Mouse (Mus musculus): ENCODE results near the gene Sec14l3.

The Sec14l3 gene

DNA sequence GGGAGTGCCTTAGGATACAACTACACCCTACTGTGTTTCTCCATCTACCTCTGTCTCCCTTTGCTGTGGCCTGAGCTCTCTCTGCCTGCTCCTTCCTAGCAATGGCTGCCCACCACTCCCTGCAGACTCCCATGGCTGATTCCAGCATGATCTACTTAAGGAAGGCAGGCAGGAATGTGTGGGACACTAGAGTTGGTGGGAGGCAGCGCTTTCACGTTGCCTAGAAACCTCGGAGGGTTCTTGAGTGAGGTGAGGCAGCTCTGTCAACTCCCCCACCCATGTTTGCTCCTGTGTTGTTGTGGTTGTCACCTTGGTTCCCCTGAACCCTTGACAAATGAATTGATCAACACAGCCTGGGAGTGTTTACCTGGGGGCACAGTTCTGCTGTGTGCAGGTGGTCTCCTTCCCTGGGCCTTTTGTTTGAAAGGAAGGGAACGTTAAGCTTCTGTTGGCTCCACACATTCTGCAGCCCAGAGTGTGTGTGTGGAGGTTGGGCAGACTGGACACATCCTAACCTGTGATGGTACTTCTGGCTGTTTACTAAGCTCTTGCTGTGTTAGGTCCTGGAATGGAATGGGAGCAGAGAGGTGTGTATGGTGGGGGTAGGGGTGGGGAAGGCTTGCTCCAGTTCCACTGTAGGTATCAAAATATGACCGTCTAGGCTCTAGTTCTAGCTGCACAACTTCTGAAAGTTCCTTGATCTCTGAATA lies 3.6 kb upstream of the Sec14l3 start:
- DNase-seq (ENCODE audit: low read depth) = no peak

DNA sequence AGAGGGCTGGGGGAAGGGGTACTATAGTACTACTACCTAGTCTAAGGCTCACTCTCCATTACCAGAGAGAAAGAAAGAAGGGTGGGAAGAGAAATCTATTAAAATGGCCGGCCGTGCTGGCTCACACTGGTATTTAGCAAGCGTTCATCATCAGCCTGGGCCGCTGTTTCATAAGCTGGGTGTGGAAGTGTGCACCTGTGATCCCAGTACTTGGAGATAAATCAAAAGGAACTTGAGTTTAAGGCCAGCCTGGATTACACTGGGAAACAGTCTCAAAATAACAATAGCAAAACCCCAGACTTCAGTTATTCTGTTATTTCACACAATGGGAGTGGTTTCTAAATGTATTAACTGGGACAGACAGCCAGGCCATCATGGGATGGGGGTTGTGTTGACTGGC lies 2.1 kb upstream of the Sec14l3 start:
- DNase-seq (ENCODE audit: low read depth) = no peak

DNA sequence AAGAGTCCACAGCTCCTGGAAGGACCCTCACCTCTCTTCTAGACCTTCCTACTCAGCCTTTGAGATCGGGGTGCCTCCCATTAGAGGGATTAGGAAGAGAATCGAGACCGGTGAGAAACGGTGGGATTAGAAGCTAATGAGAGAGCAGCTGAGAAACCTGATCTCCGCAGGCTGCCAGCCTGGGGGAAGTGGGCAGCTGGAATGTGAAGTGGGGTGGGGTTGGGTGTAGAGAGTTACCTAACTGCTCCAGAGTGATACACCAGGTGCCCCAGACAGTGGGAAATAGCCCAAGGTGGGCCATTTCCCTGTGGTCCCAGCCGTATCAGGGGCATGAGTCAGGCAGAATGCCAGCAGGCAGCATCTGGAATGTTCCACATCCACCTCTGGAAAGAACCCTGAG lies 1.7 kb upstream of the Sec14l3 start:
- no peak for DNase-seq (ENCODE audit: low read depth)

DNA sequence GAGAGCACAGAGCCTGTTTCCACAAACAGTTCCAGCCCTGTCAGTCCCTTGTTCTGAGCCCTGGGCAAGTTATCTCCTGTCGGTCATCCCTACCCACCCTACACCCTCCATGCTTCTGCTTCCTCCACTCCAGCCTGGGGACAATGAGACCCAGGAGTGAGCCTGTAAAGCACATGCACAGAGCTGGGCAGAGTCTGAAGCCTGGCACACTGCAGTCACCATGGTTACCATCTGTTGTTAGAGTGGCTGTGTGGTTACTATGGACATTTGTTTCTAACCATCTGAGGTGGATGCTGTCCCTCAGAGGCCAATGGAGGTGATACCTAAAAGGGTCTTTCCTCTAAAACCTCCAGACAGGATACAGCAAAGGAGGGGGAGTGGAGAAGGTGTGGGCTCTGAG lies 5.0 kb downstream of the Sec14l3 start:
- DNase-seq (ENCODE audit: low read depth) = no peak

DNA sequence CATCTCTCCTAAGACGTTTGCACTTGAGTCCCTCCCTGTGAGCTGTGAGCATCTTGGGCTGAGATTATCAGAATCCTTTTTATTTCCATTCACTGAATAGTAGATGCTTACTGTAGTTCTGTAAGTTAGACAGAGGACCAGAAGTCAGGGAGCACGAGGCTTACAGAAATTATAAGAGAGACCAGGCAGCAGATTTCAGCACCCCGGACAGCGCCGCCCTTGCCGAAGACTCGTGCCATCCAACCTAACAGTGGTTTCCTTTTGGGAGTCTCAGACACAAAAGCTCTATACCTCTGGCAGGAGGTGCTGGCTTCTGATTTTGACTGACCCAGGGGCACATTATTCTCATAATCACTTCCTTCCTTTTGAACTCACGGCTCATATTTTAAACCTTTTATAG lies 12.0 kb downstream of the Sec14l3 start:
- DNase-seq (ENCODE audit: low read depth) = peak; percentile 64

DNA sequence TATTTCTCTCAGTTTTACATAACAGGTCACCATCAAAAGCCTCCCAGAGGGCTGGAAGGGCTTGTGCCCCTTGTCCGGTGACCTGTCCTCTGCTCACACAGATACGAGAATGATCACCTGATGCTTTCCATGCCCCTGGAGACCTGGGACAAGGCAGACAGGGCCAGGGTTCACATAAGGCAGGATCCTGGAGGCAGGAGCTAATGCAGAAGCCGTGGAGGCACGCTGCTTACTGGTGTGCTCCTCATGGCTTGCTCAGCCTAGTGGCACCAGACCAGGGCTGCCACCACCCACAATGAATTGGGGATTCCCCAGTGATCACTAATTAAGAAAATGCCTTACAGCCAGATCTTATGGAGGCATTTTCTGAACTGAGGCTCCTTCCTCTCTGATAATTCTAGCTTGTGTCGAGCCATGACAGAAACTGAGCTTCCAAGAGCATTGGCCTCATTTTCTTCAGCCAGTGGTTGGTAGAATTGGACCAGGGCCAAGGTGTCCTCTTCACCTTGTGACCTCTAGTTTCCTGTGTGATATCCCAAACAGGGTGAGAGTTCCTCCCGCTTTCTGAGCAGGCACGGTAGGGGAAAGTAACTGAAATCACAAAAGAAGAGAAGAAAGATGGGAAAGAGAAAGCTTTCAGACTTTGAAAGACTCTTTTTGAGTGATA lies 13.8 kb downstream of the Sec14l3 start:
- no peak for DNase-seq (ENCODE audit: low read depth)

DNA sequence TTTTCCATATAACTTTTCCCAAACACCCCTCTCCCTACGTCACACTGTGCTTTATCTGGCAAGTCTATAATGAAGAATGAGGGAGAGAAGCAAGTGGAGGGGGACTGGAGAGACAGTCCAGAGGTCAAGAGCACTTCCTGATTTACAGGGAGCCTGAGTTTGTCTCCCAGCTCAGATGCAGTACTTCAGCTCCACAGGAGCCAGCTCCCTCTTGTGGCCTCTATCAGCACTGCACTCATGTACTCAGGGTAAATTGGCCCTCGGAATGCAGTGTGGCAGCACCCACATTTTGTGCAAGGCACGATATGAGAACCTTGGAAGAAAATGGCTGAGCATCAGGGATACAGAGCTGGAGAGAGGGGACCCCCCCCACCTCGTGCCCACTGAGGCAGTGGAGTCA lies 15.6 kb downstream of the Sec14l3 start:
- peak; percentile 77 for DNase-seq (ENCODE audit: low read depth)

DNA sequence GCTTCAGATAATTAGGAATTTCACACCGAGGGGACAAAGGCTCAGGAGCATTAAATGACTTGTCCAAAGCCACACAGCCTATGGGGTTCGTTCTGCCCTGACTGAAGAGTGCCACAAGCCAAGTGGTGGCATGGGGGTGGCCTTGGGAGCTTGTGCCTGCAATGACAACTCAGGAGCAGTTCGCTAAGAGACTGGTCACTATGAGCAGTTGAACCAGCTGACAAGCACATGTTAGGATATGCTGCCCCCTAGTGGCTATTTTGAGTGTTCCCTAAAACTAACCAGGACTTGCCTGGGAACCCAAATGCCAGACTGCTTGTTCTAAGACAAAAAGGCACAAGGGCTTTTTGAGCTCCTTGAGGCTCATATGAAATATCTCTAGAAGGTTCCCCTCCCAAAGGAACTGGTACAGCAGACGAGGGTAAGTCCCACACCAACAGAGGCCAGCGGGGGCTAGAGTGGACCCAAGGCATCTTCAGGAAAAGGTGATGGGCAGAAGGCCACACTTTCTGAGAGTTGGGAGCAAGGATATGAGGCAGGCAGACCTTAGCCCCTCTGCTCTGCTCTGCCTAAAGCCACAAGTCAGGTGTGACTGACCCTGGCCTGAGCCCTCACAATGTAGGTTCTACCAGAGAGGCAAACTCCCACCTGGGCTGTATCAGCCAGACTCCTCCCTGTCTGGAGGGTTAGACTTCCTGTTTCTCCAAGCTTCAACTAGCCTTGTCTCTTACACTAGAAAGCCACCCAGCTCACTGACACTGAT lies 18.9 kb downstream of the Sec14l3 start:
- DNase-seq (ENCODE audit: low read depth) = peak; percentile 75

DNA sequence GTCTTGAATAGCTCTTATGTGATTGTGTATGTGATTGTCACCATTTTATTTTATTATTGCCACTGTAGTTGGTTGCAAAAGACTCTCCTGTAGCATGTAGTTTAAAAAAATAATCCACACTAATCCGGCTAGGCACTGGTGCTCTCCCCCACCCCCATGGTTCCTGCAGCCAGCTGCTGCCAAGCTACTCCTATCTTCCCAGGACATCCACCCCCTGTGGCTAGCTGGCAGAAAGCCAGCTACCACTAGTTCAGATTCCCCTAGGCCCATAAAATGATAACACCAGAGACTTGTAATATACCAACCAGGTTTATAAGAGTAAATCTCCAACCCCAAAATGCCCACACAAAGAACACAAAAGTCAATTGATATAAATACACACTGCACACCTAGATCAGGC lies 21.6 kb downstream of the Sec14l3 start:
- no peak for DNase-seq (ENCODE audit: low read depth)

DNA sequence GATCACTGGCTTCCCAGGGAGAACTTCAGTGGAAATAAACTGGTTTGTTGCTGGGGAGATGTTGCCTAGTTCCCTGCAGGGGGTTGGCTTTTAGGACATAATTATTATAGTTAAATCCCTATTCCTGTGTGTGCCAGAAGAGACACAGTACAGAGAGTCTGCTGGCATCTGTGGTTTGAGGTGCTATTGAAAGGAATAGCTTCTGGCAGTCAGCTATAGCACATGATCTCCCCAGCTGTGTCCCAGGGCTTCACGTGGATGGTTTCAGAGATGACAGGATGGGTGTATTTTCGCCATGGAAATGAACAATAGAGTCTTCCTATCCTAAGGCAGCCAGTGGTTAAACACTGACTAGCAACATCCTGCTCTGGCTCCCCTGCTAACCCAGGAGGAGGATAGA lies 22.6 kb downstream of the Sec14l3 start:
- no peak for DNase-seq (ENCODE audit: low read depth)

DNA sequence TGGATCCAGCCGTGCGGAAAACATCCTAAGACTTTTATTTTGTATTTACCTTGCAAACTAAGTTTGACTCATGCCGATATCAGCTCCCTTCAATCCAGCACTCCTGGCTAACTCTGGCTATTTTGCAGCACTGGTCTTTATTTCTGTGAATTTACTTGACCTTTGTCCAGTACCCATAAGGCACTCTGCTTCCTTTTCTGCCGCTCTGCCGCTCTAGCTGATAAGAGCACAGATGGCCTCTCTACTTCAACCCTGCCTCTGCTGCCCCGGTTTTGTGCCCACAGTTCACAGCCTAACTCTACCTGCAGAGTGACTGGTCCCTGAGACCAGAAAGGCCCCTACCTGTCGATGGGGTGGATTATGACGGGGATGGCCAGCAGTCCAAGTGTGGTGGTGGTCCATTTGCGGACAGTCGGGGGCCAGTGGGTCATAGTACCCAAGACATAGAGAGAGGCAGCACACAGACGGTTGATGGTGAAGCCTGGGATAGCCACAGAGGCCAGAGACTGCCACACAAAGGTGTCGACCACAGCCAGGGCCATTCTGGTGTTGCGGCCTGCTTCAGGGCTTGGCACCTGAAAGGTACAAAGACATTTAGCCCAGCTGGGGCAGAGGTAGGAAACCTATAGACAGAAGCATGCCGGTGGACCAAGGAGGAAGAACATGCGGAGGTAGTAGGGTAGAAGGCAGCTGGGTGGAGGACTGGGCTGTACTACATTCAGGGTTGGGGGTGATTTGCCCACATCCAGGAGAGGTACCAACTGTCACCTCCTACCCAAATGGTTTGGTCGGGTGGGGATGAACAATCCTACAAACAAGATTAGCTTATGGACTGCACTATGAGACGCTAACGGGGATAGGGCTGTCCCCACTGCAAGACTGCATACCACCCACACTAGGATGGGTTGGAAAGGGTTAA lies 29.1 kb downstream of the Sec14l3 start:
- DNase-seq (ENCODE audit: low read depth) = no peak

DNA sequence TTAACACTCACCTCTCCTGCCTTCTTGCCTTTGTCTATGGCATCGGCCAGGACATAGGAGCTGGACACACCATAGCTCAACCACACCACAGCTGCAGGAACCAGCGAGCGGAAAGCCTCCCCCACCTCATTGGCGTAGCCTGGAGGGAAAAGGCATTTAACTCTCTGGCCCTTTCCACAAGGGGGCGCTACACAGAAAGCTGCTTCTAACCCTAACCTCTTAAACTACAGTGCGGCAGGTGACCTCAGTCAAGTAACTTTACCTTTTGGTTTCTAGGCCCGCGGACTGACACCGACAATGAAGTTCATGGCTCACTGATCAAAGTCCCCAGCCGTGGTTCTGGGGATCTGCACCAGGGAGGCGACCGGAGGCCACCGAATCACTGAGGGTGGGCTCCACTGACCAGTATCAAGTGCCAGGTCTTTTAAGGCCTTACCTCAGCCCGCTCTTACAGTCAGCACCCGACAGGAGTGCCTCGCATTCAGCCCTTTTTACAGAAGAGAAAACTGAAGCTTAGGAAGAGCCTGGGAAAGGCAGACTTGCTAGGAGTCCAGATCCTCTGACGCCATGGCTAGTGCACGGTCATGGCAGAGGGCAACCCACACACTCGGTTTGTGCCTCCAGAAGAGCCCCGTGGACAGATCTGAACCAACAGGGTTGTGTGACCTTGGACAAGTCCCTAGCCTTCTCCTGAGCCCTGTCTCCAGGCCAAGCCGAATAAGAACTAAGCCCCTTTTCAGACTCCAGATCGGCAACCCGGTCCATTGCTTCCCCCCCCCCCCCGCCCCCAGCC lies 29.9 kb downstream of the Sec14l3 start:
- peak; percentile 94 for DNase-seq (ENCODE audit: low read depth)

DNA sequence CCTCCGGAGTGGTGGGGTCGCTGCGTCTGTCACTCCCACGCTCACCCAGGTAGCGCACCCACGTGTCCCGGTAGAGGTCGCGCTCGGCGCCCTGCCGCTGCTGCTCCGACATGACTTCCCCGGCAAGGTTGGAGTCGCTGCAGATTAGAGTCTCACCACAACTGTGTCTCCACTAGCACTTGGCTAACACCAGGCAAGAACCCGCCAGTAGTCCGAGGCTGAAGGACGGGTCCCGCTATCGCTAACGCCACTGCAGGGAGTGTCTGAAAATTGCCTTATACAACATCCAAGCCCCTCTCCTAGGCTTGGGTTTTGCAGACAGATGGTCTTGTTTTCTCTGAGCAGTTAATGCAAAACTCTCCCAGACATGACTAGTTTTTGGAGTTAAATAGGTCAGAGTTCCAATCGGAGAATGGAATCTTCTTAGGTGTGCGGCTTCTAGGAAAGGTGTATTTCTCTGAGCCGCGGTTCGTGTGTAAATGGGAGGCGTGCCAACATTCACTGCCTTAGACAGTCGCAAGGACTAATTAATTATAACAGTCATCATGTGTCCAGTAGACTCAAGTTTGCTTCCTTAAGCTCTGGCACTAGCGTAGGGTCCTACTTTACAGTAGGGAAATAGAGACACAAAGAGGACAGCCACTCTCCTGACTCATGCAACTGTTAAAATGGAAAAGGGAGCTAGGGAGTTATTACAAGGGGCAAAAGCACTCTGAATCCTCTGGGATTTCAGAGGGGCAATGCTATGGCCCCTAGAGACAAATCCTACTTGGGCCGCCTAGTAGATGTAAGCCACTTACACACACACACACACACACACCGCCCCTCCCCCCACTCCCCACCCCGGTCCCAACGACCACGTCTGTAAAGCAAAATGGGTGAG lies 30.8 kb downstream of the Sec14l3 start, which contains the start of gene Mtfp1:
TSS of gene Mtfp1 (minus strand) at position 275 of the 883 bp plus-strand sequence.
- DNase-seq (ENCODE audit: low read depth) = peak; percentile 74

DNA sequence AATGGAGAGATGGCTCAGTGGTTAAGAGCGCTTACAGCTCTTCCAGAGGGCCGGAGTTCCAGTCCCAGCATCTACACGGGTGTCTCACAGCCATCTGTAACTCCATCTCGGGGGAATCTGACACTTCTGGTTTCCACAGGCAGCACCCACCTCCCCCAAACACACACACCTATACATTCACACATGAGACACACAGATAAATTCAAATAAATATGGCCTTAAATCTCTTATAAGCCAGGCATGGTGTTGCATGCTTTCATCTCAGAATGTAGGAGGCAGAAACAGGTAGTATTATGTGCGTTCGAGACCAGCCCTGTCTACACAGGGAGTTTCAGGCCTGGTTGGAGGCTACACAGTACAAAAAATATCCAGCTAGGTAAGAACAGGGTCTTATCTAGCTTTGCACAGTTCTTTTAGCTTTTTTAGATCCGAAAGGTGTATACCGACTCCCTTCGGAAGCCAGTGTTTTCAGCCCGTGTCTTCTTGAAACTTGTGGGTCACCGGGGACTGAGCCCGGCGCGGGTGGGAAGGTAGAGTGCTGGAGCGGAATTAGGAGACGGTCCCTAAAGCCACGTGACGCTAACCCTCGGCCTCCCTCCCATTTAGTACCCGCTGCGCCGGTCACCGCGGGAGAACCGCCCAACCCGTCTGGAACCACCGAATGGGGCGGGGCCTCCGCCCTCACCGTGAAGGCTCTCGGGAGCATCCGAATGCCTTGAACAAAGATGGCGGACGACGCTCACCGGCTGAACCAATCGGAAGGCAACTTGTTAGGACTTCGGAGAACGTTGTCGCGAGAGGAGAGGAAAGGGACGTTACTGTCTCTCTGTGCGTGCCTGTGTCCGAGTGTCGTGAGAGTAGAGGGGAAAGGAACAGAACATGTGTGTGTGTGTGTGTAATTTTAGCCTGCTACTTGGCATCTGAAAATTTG lies 31.7 kb downstream of the Sec14l3 start:
- DNase-seq (ENCODE audit: low read depth) = peak; percentile 98

DNA sequence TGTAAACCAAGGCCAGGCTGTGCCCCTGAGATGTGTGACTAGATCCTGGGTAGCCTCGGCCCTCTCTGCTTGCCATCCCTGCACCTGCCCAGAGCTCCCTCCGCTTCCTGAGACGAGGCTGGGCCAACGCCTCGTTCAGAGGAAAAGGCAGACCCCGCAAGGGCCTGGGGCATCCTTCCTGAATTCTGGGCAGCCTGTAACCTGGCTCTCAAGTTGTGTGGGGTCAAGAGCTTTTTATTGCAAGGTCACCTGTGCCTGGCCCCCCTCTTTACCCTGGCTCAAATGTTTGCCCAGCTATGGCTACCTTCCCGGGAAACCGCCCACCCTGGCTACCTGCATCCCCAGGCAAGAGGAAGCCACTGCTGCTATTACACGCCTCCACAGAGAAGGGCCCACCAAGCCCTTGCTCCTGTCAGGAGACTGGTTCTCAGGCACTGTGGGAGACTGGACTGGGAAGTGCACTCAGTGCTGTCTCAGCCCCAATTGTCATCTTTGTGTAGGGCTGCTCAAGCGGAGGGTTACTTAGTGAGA lies 32.5 kb downstream of the Sec14l3 start:
- no peak for DNase-seq (ENCODE audit: low read depth)

DNA sequence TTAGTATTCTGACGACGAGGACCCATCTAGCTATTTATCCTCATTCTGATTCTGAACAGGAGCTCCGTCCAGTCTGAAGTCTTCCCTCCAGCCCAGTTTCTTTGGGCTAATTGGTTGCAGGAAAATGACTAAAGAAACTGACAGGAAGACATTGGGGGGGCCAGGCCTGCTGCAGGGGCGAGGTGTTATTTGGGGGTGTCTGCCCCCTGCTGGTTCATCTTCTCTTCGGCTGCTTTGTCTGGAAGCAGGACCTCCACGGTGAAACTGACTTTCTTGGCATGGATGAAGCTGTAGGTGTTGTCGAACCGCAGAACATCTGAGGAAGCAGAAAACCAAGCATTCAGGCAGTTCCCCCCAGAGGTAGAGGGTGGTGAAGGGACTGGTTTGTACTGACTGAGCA lies 33.5 kb downstream of the Sec14l3 start:
- peak; percentile 39 for DNase-seq (ENCODE audit: low read depth)

DNA sequence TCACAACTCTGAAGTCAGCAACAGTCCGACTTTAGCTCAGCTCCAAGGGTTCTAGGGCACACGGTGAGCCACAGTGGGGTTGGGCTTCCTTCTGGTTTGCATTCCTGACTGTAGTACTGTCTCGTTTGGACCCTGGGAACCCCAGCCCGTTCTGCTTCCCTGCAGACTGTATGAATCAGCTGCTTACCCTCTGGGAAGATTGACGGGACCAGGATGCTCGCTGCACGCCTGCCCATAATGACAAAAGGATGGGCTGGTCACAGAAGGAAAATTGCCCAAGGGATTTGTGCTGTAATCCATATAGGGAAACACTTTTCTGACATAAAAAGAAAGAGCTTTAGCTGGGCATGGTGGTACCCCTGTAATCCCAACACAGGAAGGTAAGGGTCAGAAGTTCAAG lies 34.2 kb downstream of the Sec14l3 start:
- DNase-seq (ENCODE audit: low read depth) = no peak

DNA sequence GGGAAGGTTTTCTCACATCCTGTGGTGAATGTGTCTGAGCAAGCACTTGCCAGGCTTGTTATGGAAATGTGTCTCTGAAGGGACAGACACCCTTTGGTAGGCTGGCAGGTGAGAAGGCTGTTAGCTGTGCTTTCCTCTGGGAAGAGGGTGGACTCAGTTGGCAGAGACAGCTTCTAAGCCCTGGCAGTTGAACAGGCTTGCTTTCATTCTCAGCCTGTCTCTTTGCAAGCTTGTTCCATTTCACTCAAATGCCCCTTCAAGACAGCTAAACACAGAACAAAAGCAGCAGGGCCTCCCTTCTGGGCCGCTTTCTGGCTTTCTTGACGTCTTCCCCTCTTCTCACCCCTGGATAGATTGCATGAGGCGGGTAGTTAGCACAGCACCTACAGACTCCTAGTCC lies 34.8 kb downstream of the Sec14l3 start:
- DNase-seq (ENCODE audit: low read depth) = no peak

DNA sequence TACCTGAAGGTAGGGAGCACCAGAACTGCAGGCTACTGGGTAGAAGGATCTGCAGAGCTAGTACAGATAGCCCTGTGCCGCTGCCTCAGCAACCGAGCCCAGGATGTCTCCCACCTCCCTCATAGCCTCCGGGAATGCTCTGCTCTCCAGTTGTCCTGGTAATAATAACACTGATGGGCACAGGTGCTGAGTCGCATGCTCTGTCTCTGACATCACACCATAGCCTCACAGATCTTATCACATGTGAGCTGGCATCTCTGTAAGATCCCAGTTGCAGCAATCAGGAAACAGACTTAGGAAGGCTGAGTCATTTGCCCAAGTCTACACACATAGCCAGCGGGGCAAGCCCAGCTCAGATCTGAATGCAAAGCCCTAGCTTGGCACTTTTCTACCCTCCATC lies 37.2 kb downstream of the Sec14l3 start:
- DNase-seq (ENCODE audit: low read depth) = no peak

Measured in induced T-regulatory cell, adult 2 months (primary cell).